Mouse (Mus musculus): ENCODE results near the gene Ccer2. TPM values are rescaled to one million over a fixed set of nuclear protein-coding genes. Genes with fewer than 3 reads are reported as not detected.

Gene Ccer2
- polyA plus RNA-seq (2015; fragmentation: Nextera tagmentation; extraction: Ambion mirVana) = not detected in 2 replicates

DNA sequence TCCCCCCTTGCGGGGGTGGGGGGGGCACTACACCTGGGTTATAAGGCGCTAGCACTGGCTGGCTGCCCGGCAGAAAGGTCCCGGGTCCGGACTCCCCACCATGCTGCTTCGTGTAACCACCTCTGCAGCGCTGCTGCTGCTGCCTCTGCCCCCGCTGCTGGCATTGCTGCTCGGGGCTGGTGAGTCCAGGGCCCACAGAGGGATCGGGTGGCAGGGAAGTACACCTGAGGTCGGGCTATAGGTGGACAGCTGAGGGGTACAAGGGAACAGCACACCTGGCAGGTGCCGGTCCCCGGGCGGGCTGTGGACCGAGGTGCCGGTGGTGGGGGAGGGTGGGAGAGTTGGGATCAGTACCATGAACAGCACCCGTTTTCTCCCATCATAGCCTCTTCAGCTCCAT is at the start of gene Ccer2:
Gene Ccer2, plus strand, starts transcription at position 96 of the 400 bp plus-strand sequence.
- ATAC-seq (peak; percentile 18), DNase-seq (ENCODE audit: low spot score) (no peak)
- Histone ChIP-seq H3K4me1 (ENCODE audit: insufficient read depth, low read depth, low read length) (no peaks in the 10 kb centered on the region), H3K9ac (replicated peaks; ENCODE audit: low read depth) (no peak within 1 kb of the TSS), H3K9me3 (ENCODE audit: low read length) (no peaks in the 10 kb centered on the region), H3K4me3 (ENCODE audit: low read depth, low read length) (no peak within 1 kb of the TSS), H3K4me2 (replicated peaks; ENCODE audit: low read depth, low read length) (0 out of 2 replicates have a peak within 1 kb of the TSS, but pooled peaks have one; percentile 22), H3K27ac (ENCODE audit: low read length) (no peak within 1 kb of the TSS), H3K36me3 (ENCODE audit: insufficient read depth, low read length) (peaks cover 13% of the 10 kb centered on the region; the same call in 1 of the 2 replicates), H3K27me3 (replicated peaks; ENCODE audit: insufficient read depth, low read length) (0 out of 2 replicates have a peak, but pooled peaks cover 7% of the 10 kb centered on the region)
- TF ChIP-seq EP300 (IDR thresholded peaks at IDR 0.05) = no peak
- WGBS = 3% methylated on average over 12 of the region's 17 CpGs

- Histone ChIP-seq H3K36me3 (ENCODE audit: insufficient read depth, low read length) (no peaks in the 10 kb centered on the region), H3K4me1 (ENCODE audit: insufficient read depth, low read depth, low read length) (no peaks in the 10 kb centered on the region), H3K4me2 (replicated peaks; ENCODE audit: low read depth, low read length) (no peak overlapping the region), H3K9ac (replicated peaks; ENCODE audit: low read depth) (no peak overlapping the region), H3K27ac (ENCODE audit: low read length) (no peak overlapping the region), H3K4me3 (ENCODE audit: low read depth, low read length) (no peak overlapping the region), H3K27me3 (replicated peaks; ENCODE audit: insufficient read depth, low read length) (no peaks in the 10 kb centered on the region), H3K9me3 (ENCODE audit: low read length) (no peaks in the 10 kb centered on the region)
- TF ChIP-seq EP300 (IDR thresholded peaks at IDR 0.05) = no peak
- TF ChIP-seq CTCF (IDR thresholded peaks at IDR 0.05) = no peak
- DNase-seq (ENCODE audit: low spot score) (no peak), ATAC-seq (no peak)
Observed at GRCm38 (mm10) chr7:28709454-28709853, 46.5 kb upstream of the Ccer2 start.

GRCm38 (mm10) chr7:28710962-28711361 is 45.0 kb upstream of the Ccer2 start:
- H3K36me3 ChIP-seq (ENCODE audit: insufficient read depth, low read length) = no peaks in the 10 kb centered on the region
- DNase-seq (ENCODE audit: low spot score) (no peak), ATAC-seq (no peak)
- H3K9ac ChIP-seq (replicated peaks; ENCODE audit: low read depth) = no peak overlapping the region
- H3K9me3 ChIP-seq (ENCODE audit: low read length) = no peaks in the 10 kb centered on the region
- WGBS = 64% methylated on average over 3 of the region's 3 CpGs
- H3K4me3 ChIP-seq (ENCODE audit: low read depth, low read length) = no peak overlapping the region
- no peaks in the 10 kb centered on the region for H3K4me1 ChIP-seq (ENCODE audit: insufficient read depth, low read depth, low read length)
- no peak overlapping the region for H3K4me2 ChIP-seq (replicated peaks; ENCODE audit: low read depth, low read length)
- TF ChIP-seq CTCF (IDR thresholded peaks at IDR 0.05) (peak; percentile 29), EP300 (IDR thresholded peaks at IDR 0.05) (no peak)
- H3K27ac ChIP-seq (ENCODE audit: low read length) = no peak overlapping the region
- H3K27me3 ChIP-seq (replicated peaks; ENCODE audit: insufficient read depth, low read length) = no peaks in the 10 kb centered on the region

GRCm38 (mm10) chr7:28714667-28715066 is 41.3 kb upstream of the Ccer2 start:
- DNase-seq (ENCODE audit: low spot score) (no peak), ATAC-seq (no peak)
- Histone ChIP-seq H3K36me3 (ENCODE audit: insufficient read depth, low read length) (no peaks in the 10 kb centered on the region), H3K4me1 (ENCODE audit: insufficient read depth, low read depth, low read length) (no peaks in the 10 kb centered on the region), H3K4me2 (replicated peaks; ENCODE audit: low read depth, low read length) (no peak overlapping the region), H3K9ac (replicated peaks; ENCODE audit: low read depth) (no peak overlapping the region), H3K27ac (ENCODE audit: low read length) (no peak overlapping the region), H3K9me3 (ENCODE audit: low read length) (no peaks in the 10 kb centered on the region), H3K4me3 (ENCODE audit: low read depth, low read length) (no peak overlapping the region), H3K27me3 (replicated peaks; ENCODE audit: insufficient read depth, low read length) (no peaks in the 10 kb centered on the region)
- 57% methylated on average over 5 of the region's 5 CpGs for WGBS
- TF ChIP-seq EP300 (IDR thresholded peaks at IDR 0.05) (no peak), CTCF (IDR thresholded peaks at IDR 0.05) (no peak)

DNA sequence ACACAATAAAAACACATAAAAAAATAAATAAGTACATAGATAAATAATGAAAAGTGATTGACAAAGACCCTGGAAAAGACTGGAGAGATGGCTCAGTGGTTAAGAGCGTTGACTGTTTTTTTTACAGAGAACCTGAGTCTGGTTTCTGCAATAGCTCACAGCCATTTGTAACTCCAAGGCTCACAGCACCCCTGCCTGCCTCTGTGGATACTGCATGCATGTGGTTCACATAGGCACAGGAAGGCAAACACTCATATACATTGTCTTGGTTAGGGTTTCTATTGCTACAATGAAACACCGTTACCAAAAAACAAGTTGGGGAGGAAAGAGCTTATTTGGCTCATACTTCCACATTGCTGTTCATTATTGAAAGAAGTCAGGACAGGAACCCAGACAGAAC is 40.4 kb upstream of the Ccer2 start:
- TF ChIP-seq EP300 (IDR thresholded peaks at IDR 0.05) = no peak
- peak; percentile 41 for TF ChIP-seq CTCF (IDR thresholded peaks at IDR 0.05)
- Histone ChIP-seq H3K36me3 (ENCODE audit: insufficient read depth, low read length) (no peaks in the 10 kb centered on the region), H3K27ac (ENCODE audit: low read length) (no peak overlapping the region), H3K4me1 (ENCODE audit: insufficient read depth, low read depth, low read length) (no peaks in the 10 kb centered on the region), H3K9me3 (ENCODE audit: low read length) (no peaks in the 10 kb centered on the region), H3K4me3 (ENCODE audit: low read depth, low read length) (no peak overlapping the region), H3K4me2 (replicated peaks; ENCODE audit: low read depth, low read length) (no peak overlapping the region), H3K9ac (replicated peaks; ENCODE audit: low read depth) (no peak overlapping the region), H3K27me3 (replicated peaks; ENCODE audit: insufficient read depth, low read length) (no peaks in the 10 kb centered on the region)
- WGBS = 89% methylated on average over 2 of the region's 2 CpGs
- no peak for ATAC-seq
- DNase-seq (ENCODE audit: low spot score) = no peak

DNA sequence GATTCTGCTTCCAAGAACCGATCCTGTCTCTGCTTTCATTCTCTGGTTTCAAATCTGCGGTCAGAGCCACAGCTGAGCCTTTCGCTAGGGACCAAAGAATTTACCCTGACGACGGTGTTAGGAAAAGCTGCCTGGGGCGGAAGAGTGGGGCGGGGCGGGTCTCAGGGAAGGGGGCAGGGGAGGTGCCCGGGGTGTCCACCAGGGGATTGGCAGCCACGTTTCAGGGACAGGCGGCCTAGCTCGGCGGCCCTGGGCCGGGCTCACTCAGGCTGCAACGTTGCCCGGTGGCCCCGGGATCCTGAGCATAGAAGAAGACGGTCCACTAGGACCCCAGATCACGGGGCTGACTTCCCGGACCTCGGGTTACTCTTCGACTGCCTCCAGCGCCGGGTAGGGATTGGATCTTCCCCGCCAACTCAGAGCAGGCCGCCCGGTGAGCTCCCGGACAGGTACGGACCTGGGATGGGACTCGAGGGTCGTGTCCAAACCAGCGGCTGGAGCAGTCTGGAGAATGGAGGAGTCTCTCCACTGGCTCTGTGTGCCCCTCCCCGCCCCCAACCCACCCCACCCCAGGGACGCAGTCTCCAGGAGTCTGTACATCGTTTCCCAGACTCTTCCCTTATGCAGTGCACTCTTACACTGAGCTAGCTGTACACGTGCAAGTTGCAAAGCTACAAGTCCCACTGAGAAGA is 39.2 kb upstream of the Ccer2 start, which contains the start of gene Fbxo17:
Gene Fbxo17, plus strand, starts transcription at position 215 of the 692 bp plus-strand sequence.
- peak within 1 kb of the TSS; percentile 52 for H3K9ac ChIP-seq (replicated peaks; ENCODE audit: low read depth)
- DNase-seq (ENCODE audit: low spot score) (peak; percentile 82), ATAC-seq (peak; percentile 90)
- no peaks in the 10 kb centered on the region for H3K9me3 ChIP-seq (ENCODE audit: low read length)
- H3K27me3 ChIP-seq (replicated peaks; ENCODE audit: insufficient read depth, low read length) = no peaks in the 10 kb centered on the region
- peak within 1 kb of the TSS; percentile 62; the same call in 1 of the 2 replicates for H3K27ac ChIP-seq (ENCODE audit: low read length)
- H3K4me3 ChIP-seq (ENCODE audit: low read depth, low read length) = peak within 1 kb of the TSS; percentile 42
- under 1% methylated on average over 34 of the region's 36 CpGs for WGBS
- no peaks in the 10 kb centered on the region for H3K36me3 ChIP-seq (ENCODE audit: insufficient read depth, low read length)
- H3K4me2 ChIP-seq (replicated peaks; ENCODE audit: low read depth, low read length) = peak within 1 kb of the TSS; percentile 78
- TF ChIP-seq CTCF (IDR thresholded peaks at IDR 0.05) = peak; percentile 43
- TF ChIP-seq EP300 (IDR thresholded peaks at IDR 0.05) = no peak
- H3K4me1 ChIP-seq (ENCODE audit: insufficient read depth, low read depth, low read length) = no peaks in the 10 kb centered on the region
